Mouse (Mus musculus) intestine, embryonic 16.5 days (tissue): ENCODE results near the gene Chst15. TPM values are rescaled to one million over a fixed set of nuclear protein-coding genes. Genes with fewer than 3 reads are reported as not detected.

Experiments
- ATAC-seq: fragments of 200-750 bp; cut with Nextera tagmentation; 2 replicates; pipeline ENCODE4 v1.8.0; 2017; ENCODE audit warnings: moderate TSS enrichment, moderate library complexity
- H3K27ac ChIP-seq: fragments of 300-500 bp; sonication (generic); 2 replicates; pipeline ENCODE4 v1.5.1; 2014; ENCODE audit warnings: mild to moderate bottlenecking, low read length
- H3K27me3 ChIP-seq: fragments of 300-500 bp; sonication (generic); replicated peaks from 2 replicates; pipeline ENCODE4 v1.6.1; 2014; ENCODE audit warnings: low read length, control low read depth, mixed read lengths; ENCODE audit not compliant: control insufficient read depth, insufficient read depth
- H3K36me3 ChIP-seq: fragments of 300-500 bp; sonication (generic); 2 replicates; pipeline ENCODE4 v1.6.1; 2014; ENCODE audit warnings: low read length, control low read depth; ENCODE audit not compliant: control insufficient read depth, insufficient read depth
- H3K4me1 ChIP-seq: fragments of 300-500 bp; sonication (generic); 2 replicates; pipeline ENCODE4 v1.6.1; 2014; ENCODE audit warnings: low read length, control low read depth, mixed read lengths; ENCODE audit not compliant: control insufficient read depth, insufficient read depth
- H3K4me2 ChIP-seq: fragments of 300-500 bp; sonication (generic); 2 replicates; pipeline ENCODE4 v1.6.1; 2014; ENCODE audit warnings: low read depth, low read length, control low read depth
- H3K4me3 ChIP-seq: fragments of 300-500 bp; sonication (generic); 2 replicates; pipeline ENCODE4 v1.5.1; 2014; ENCODE audit warnings: mild to moderate bottlenecking, low read length
- H3K9ac ChIP-seq: fragments of 300-500 bp; sonication (generic); 2 replicates; pipeline ENCODE4 v1.6.1; 2014; ENCODE audit warnings: low read depth, low read length
- H3K9me3 ChIP-seq: fragments of 300-500 bp; sonication (generic); 2 replicates; pipeline ENCODE4 v1.6.1; 2016; ENCODE audit warnings: low read length, control low read depth; ENCODE audit not compliant: control insufficient read depth
- WGBS: fragments of 180-500 bp; shearing (Covaris S2); extraction: QIAGEN DNeasy Blood & Tissue Kit; methylation state at CpG from one replicate; pipeline ENCODE4 v1.1.7; 2014; 5-methylcytosine and 5-hydroxymethylcytosine counted together
- polyA plus RNA-seq: library from polyadenylated mRNA; unstranded; fragments of >200 nt; fragmentation: Nextera tagmentation; extraction: Ambion mirVana; gene quantifications from 2 replicates; pipeline ENCODE4 v1.2.1, GENCODE M21; 2015

Chst15 gene
- polyA plus RNA-seq, 1 experiment from 2014 or later = 21.1 TPM

DNA sequence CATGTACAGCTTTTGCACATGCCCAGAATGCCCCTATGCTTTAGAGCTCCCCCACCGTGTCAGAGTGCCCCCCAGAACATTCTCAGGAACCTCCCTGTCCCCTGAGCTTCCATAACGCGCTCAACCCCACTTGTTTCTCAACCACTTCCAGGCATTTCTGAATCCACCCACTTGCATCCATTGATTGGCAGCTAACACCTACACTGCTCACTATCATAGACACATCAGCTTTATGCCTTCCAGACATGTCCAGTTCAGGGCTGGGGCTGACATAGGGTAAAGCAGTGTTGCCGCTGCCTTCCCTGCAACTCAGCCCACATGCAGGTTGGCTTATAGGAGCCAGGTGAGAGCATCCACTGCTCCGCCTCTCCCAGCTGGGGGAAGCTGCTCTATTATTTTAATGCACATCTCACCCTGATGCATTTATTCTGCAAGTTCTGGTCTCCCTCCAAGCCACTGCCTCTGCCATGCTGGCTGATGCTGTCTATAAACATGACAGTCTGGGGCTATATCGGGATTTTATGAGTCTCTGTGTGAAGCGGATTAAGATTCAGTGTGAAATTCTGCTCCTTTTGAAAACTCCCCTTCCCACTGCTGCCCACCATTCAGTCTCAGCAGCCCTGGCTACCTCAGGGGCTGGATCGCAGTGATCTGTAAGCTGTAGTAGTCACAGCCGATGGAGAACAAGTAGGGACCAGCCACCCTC is 107.9 kb downstream of the Chst15 start:
- Histone ChIP-seq H3K36me3 (no peaks in the 10 kb centered on the region), H3K4me2 (no peak overlapping the region), H3K4me3 (no peak overlapping the region), H3K27ac (no peak overlapping the region), H3K4me1 (no peaks in the 10 kb centered on the region), H3K9me3 (no peaks in the 10 kb centered on the region), H3K9ac (no peak overlapping the region), H3K27me3 (no peaks in the 10 kb centered on the region)
- WGBS = 79% methylated on average over 9 of the region's 9 CpGs
- no peak for ATAC-seq

DNA sequence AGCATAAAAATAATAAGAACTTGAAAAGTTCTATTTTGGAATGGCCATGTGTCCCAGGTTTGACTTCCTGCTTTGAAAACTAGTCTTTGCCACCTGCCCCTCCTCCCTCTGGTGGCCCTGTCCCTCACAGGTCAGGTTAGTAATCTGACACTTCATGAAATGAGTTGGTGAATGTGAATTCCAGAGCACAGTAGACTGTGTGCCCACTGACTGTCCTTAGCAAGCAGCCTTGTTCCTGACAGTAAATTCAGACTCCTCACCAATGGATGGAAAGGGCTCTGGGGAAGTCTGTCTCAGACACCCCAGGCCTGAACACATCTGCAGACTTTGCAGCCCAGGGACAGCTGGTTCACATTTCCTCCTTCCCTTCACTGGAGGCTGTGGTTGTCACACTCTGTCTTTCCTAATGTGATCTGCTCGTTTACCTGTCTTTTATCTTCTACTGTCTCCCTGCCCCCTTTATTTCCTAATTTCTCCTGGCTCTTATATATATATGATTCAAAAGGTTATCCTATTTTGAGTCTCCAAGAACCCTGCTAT is 112.9 kb downstream of the Chst15 start:
- H3K9me3 ChIP-seq = no peaks in the 10 kb centered on the region
- no peak overlapping the region for H3K4me2 ChIP-seq
- no peak overlapping the region for H3K27ac ChIP-seq
- H3K27me3 ChIP-seq = no peaks in the 10 kb centered on the region
- no peaks in the 10 kb centered on the region for H3K4me1 ChIP-seq
- H3K4me3 ChIP-seq = no peak overlapping the region
- H3K9ac ChIP-seq = no peak overlapping the region
- no peaks in the 10 kb centered on the region for H3K36me3 ChIP-seq
- WGBS = 28% methylated on average over 1 of the region's 1 CpGs
- no peak for ATAC-seq

DNA sequence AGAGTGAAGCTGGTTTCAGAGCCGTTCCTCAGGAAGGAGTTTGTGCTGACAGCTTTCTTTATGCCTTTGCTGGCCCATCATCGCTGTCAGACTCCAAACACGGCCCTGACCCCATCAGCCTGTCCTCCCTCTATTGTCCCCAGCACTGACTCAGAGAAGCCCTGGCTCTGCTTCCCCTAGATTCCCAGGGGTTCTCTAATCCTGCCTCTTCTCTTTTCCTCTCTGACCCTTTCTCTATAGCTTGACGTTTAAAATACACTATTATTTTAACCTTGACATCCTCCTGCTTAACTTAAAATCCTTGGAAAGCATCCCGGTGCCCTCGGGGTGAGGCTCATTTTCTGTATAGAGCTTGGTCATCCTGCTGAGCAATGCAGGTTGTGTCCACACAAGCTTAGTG is 117.3 kb downstream of the Chst15 start:
- ATAC-seq = no peak
- no peak overlapping the region for H3K4me3 ChIP-seq
- H3K4me1 ChIP-seq = no peaks in the 10 kb centered on the region
- WGBS = 40% methylated on average over 6 of the region's 6 CpGs
- H3K9me3 ChIP-seq = no peaks in the 10 kb centered on the region
- H3K27ac ChIP-seq = no peak overlapping the region
- no peaks in the 10 kb centered on the region for H3K36me3 ChIP-seq
- no peaks in the 10 kb centered on the region for H3K27me3 ChIP-seq
- no peak overlapping the region for H3K4me2 ChIP-seq
- no peak overlapping the region for H3K9ac ChIP-seq

DNA sequence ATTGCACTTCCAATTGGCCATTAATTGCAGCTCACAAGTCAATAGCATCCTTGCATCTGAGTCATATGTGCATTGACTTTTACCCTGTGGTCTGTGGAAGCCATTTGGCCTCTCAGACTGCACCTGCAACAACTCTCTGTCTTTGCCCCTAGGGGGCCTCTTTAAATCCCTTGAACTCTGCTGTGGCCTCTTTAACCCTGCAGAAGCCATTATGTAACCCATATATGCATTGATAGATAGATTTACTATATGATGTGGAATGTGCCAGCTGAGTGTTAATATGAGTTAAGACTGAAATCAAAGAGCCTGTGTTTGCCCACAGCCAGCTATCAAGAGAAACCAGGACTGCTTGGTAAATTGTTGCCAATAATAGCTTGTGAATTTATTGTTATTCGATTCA is 118.2 kb downstream of the Chst15 start:
- no peak overlapping the region for H3K9ac ChIP-seq
- no peaks in the 10 kb centered on the region for H3K27me3 ChIP-seq
- no peaks in the 10 kb centered on the region for H3K9me3 ChIP-seq
- no peak overlapping the region for H3K4me2 ChIP-seq
- 95% methylated on average over 1 of the region's 1 CpGs for WGBS
- no peaks in the 10 kb centered on the region for H3K36me3 ChIP-seq
- no peak for ATAC-seq
- H3K4me3 ChIP-seq = no peak overlapping the region
- no peak overlapping the region for H3K27ac ChIP-seq
- H3K4me1 ChIP-seq = no peaks in the 10 kb centered on the region

DNA sequence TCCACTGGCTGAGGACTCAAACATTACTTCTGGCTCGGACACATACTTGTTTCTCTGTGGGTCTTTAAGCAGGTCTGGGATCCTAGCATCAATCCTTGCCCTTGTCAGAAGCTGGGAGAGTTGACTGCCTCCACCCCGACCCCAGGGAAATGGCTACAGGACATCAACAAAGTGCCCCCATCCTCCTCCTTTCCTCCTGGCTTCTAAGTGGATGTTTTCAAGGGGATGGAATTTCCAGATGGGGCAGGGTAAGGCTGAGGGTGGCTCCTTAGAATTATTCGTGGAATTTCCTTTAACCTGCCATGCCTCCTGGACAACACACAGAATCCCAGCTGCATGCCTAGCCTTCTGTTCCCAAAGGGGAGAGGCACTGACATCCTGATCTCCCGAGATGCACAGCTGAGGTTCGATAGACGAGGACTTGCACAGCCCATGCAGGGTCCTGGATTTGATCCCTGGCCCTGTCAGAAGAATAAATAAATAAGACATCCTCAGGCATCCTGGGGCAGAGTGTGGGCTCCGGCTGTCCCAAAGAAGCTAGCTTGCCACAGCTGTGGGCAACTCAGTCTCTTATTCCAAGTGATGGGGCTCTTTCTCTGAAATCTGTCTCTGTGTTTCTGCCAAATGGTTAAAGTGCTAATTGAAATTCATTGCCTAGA is 119.1 kb downstream of the Chst15 start:
- Histone ChIP-seq H3K27ac (no peak overlapping the region), H3K9ac (no peak overlapping the region), H3K36me3 (no peaks in the 10 kb centered on the region), H3K9me3 (no peaks in the 10 kb centered on the region), H3K4me3 (no peak overlapping the region), H3K4me1 (no peaks in the 10 kb centered on the region), H3K27me3 (no peaks in the 10 kb centered on the region), H3K4me2 (no peak overlapping the region)
- 37% methylated on average over 7 of the region's 7 CpGs for WGBS
- no peak for ATAC-seq

DNA sequence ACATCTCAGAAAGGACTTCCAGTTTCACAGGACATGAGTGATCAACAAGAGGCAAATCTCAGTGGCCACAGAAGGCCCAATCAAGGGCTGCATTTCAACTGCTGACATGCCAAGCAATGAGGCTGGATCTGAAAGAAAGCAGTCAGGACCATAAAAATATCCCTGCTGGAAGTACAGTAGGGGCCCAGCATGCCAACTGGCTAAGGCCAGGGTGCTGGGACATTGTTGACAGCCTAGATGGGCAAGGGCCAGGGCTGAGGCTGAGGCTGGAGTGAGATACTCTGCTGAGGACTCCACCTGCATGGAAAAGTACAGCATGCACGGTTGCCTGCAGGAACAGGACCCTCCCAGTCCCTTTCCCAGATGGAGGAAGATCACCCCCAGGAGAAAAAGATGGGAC is 120.4 kb downstream of the Chst15 start:
- Histone ChIP-seq H3K9ac (no peak overlapping the region), H3K27ac (no peak overlapping the region), H3K4me3 (no peak overlapping the region), H3K9me3 (no peaks in the 10 kb centered on the region), H3K4me2 (no peak overlapping the region), H3K4me1 (no peaks in the 10 kb centered on the region), H3K36me3 (no peaks in the 10 kb centered on the region), H3K27me3 (no peaks in the 10 kb centered on the region)
- 94% methylated on average over 1 of the region's 1 CpGs for WGBS
- ATAC-seq = no peak

DNA sequence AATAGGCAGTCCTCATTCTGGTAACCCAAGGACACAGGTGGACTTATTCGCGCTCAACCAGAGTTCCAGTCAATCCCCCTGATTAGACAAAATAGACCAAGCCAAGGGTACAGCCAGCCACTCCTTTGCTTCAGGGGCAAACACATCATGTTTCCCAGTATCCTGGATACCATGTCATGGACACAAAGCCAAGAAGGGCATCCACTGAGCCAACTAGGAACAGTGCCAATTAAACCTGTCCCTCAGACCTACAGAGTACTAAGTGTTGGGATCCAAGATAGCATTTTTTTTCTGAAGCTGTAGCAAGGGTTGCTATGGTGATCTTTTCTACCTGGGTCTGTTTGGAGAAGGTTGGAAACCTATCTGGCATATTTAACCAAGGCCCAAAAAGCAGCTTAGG is 123.4 kb downstream of the Chst15 start:
- H3K27ac ChIP-seq = no peak overlapping the region
- H3K9ac ChIP-seq = no peak overlapping the region
- H3K36me3 ChIP-seq = no peaks in the 10 kb centered on the region
- no peaks in the 10 kb centered on the region for H3K27me3 ChIP-seq
- no peak overlapping the region for H3K4me2 ChIP-seq
- H3K4me3 ChIP-seq = no peak overlapping the region
- no peak for ATAC-seq
- no peaks in the 10 kb centered on the region for H3K4me1 ChIP-seq
- no peaks in the 10 kb centered on the region for H3K9me3 ChIP-seq
- WGBS = 94% methylated on average over 2 of the region's 2 CpGs

DNA sequence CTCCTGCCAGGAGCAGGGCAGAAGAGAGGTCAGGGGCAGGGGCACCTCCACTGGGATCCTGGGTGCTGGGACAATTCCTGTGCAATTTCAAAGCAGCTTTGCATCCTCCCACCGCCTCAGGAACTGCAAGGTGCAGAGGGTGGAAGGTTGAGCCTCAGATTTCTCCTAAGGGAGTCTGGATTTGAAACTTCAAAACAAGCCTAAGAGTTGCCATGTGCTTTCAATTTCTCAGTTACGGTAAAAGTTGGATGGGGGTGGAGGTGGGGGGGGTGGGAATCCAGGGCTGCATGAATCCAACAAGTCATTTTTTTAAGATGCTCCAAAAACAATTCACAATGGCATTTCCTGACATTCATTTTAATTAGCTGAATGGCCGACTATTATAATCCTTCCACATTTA is 129.6 kb downstream of the Chst15 start:
- Histone ChIP-seq H3K27ac (no peak overlapping the region), H3K27me3 (no peaks in the 10 kb centered on the region), H3K9ac (no peak overlapping the region), H3K4me2 (no peak overlapping the region), H3K4me3 (no peak overlapping the region), H3K36me3 (no peaks in the 10 kb centered on the region), H3K4me1 (no peaks in the 10 kb centered on the region), H3K9me3 (no peaks in the 10 kb centered on the region)
- ATAC-seq = no peak
- WGBS = 55% methylated on average over 3 of the region's 3 CpGs
